Mouse (Mus musculus) retina, postnatal 1 day (tissue): ENCODE data around the gene Mmp15.

Experiments
- DNase-seq: peaks from one replicate; pipeline ENCODE4 v3.0.0-alpha.2; 2012

Mmp15 gene

GRCm38 (mm10) chr8:95352151-95352870, at the start of gene Mmp15:
TSS of gene Mmp15 (plus strand) at chr8:95352268.
- peak; percentile 87 for DNase-seq

GRCm38 (mm10) chr8:95302410-95302809, 49.7 kb upstream of the Mmp15 start:
- peak; percentile 55 for DNase-seq

GRCm38 (mm10) chr8:95305526-95305925, 46.5 kb upstream of the Mmp15 start:
- DNase-seq: no peak

- DNase-seq: peak; percentile 72
Measured at GRCm38 (mm10) chr8:95306431-95306830, 45.6 kb upstream of the Mmp15 start, which contains the start of gene Cngb1. TSS of gene Cngb1 (minus strand) at chr8:95306585.

GRCm38 (mm10) chr8:95310342-95310970, 41.6 kb upstream of the Mmp15 start, which contains the start of gene Tepp:
TSS of gene Tepp (plus strand) at chr8:95310566.
- peak; percentile 55 for DNase-seq

- DNase-seq: peak; percentile 24
Measured at GRCm38 (mm10) chr8:95312836-95313235, 39.2 kb upstream of the Mmp15 start.

GRCm38 (mm10) chr8:95313857-95314256, 38.2 kb upstream of the Mmp15 start:
- DNase-seq: no peak

- DNase-seq: no peak
Measured at GRCm38 (mm10) chr8:95314707-95315106, 37.4 kb upstream of the Mmp15 start.

- DNase-seq: no peak
Measured at GRCm38 (mm10) chr8:95315350-95315749, 36.7 kb upstream of the Mmp15 start.

- peak; percentile 69 for DNase-seq
Measured at GRCm38 (mm10) chr8:95320224-95321139, 31.6 kb upstream of the Mmp15 start.

GRCm38 (mm10) chr8:95323201-95323600, 28.9 kb upstream of the Mmp15 start:
- no peak for DNase-seq

- DNase-seq: peak; percentile 66
Measured at GRCm38 (mm10) chr8:95324646-95325045, 27.4 kb upstream of the Mmp15 start.

- DNase-seq: no peak
Measured at GRCm38 (mm10) chr8:95326822-95327221, 25.2 kb upstream of the Mmp15 start.

- no peak for DNase-seq
Measured at GRCm38 (mm10) chr8:95327866-95328465, 24.1 kb upstream of the Mmp15 start.

- no peak for DNase-seq
Measured at GRCm38 (mm10) chr8:95330367-95330766, 21.7 kb upstream of the Mmp15 start.

GRCm38 (mm10) chr8:95331156-95331719, 20.8 kb upstream of the Mmp15 start:
- DNase-seq: no peak

GRCm38 (mm10) chr8:95331720-95332436, 20.2 kb upstream of the Mmp15 start, which contains the start of the genes Zfp319 and Usb1:
TSS of gene Zfp319 (minus strand) at chr8:95331950.
TSS of gene Usb1 (plus strand) at chr8:95332284.
- DNase-seq: peak; percentile 97

- DNase-seq: no peak
Measured at GRCm38 (mm10) chr8:95332437-95333199, 19.4 kb upstream of the Mmp15 start.

GRCm38 (mm10) chr8:95335706-95336105, 16.4 kb upstream of the Mmp15 start:
- DNase-seq: no peak

- DNase-seq: no peak
Measured at GRCm38 (mm10) chr8:95336363-95336762, 15.7 kb upstream of the Mmp15 start.

GRCm38 (mm10) chr8:95341721-95342120, 10.3 kb upstream of the Mmp15 start:
- no peak for DNase-seq
